Mouse (Mus musculus): ENCODE data around the gene 2010111I01Rik. TPM values are rescaled to one million over a fixed set of nuclear protein-coding genes. Genes with fewer than 3 reads are reported as not detected.

2010111I01Rik gene
- total RNA-seq, 2 experiments from 2014 or later: 121 to 143 TPM

DNA sequence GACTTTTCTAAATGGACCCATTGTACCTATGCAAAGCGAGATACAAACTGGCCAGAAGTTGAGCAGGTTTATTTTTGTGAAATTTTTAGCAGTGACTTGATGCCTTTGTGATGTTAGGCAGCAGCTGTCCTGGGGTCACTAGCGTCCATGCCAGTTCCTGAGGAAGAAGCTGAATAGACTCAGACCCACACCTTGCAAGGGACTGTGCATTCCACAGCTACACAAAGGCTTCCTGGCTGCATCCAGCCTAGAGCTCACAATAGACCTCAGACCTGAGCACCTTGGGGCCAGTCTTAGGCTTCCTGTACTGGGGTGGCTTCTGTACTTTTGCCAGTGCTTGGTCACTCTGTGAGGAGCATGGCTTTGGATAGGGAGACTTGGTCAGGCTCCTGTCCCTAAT lies 309.2 kb downstream of the 2010111I01Rik start:
- intact Hi-C loops (cut with DNase I): loop anchor here (2.0 kb wide), 1 partner anchor 33 kb away; no protein-coding TSS in a partner anchor
- no peak for DNase-seq

DNA sequence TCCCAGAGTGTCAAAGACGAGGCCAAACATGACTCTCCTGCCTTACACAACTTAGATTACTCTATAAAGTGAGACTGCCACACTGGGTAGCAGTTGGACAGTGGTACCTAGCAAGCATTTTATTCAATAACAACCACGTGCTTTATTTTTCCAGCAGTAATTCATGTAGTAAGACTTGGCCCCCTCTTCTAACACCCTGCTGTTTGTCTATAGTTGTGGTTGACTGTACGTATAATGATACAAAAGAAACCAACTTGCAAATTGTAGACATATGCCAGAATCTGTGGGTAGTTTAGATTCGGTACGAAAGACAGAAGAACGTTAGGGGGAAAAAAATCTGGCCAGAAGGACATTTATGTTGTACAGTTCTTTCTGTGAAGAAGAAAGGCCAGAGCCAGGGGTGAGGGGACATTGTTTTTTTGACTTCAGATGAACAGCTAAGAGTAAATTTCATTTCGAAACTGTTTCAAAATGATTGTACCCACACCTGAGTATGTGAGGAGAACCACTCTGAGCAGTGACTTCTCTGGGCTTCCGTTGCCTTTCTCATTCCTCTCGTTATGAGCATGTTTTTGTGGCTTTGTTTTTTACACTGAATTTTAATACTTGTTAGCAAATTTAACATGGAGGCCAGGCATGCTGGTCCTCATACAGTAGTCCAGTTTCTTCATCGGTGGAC lies 309.9 kb downstream of the 2010111I01Rik start:
- no peak for DNase-seq
- intact Hi-C loops (cut with DNase I): no loop called here

DNA sequence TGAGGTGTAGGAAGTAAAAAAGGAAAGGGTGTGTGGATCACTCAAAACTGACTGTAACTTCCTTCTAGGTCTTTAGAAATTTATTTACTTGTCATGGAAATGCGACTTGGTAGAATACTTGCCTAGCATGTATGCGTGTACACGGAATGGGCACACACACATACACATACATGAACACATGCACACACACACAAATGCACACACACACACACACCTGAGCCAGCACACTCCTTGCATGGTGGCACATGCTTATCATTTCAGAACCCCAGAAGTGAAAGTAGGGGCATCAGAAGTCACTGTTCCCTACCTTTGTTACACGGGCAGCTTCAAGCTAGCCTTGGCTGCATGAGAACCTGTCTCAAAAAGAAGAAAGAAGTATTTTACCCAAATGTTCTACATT lies 311.7 kb downstream of the 2010111I01Rik start:
- intact Hi-C loops (cut with DNase I): loop anchor here (2.0 kb wide), 1 partner anchor 16 kb away; no protein-coding TSS in a partner anchor
- no peak for DNase-seq

DNA sequence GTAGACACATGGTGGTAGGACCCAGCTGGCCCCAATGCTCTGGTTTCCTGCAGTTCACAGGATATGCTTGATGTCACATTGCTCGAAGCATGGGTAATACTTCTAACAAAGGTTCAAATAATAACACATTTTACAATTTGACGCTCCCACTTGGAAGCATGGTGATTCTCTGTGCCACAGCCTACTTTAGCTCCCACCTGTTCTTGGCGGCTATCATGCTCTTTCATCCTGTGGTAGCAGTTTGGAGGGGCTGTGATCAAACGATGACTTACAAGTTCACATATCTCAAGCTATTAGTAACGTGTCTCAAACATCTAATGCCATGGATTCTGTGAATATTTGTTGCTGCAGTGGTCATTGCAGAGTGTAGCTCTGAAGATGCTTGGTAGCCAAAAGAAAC lies 312.6 kb downstream of the 2010111I01Rik start:
- no peak for DNase-seq
- intact Hi-C loops (cut with DNase I): loop anchor here (2.0 kb wide), 1 partner anchor 17 kb away; no protein-coding TSS in a partner anchor

DNA sequence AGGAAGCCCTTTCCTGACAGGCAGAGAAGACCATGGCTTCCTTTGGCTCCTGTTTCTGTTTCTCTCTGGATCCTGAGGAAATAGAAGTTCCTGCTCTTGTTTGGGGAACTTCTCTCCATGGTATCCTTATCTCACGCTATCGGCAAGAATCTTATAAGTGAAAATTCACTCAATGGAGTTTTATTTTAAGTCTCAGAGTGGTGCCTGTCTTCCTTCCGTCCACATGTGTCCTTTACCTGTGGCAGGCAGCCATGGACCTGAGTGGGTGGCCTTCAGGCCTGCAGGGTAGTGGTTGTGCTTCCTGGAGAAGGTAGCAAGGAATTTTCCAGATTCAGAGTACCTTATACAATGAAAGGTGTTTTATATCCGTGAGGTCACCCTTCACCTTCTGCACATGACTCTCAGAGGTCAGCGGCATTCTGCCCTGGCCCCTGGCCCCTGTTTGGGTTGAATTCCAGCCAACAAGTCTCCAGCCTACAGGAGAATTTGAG lies 313.5 kb downstream of the 2010111I01Rik start:
- intact Hi-C loops (cut with DNase I): no loop called here
- DNase-seq: peak; percentile 55 to 56

DNA sequence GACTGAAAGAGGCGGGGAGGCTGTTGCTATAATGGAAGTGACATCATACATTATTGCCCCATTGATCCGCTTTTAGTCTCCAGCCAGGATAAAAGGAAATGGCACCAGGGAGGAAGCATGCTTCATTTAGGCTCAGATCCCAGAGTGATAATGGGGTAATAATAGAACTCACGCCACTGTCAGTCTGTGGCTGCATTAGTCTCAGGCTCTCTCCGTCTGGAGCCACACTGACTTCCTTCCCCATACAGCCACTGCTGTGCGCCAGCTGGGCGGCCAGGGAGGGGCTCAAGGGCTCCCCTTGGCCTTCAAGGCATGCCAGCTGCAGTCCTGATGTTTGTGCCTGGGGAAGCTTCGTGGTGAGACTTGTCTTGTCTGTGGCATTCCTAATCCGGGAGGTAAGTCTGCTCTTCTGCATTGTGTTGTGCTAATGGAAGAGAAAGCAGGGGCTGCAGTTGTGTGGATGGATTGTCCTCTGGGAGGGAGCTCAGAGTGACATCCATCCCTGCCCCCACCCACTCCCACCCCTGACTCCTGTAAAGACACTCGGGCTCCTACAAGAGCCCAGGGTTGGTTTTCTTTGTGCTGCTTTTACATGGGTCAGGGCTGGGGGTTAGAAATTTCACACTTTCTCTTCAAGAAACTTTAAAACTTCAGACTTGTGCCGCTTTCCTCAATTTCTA lies 314.2 kb downstream of the 2010111I01Rik start:
- DNase-seq: peak; percentile 68 to 75
- intact Hi-C loops (cut with DNase I): no loop called here

DNA sequence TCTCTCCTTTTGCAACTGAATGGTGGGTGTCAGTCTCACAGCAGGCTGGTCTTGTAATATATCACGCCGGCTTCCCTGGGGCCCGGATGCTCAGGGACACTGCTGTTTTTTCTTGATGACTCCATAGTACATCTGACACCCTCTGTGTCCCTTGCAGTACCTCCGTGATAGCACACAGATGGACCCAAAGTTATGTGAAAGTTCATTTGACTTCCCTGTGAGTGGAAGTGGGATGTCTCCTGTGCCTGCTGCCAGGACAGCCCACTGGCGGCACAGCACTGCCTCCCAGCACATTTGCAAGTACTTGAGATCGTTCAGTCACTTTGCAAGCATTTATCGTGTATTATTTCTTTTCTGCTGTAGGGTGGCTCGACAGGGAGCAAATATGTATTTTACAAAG lies 315.1 kb downstream of the 2010111I01Rik start:
- no peak for DNase-seq
- intact Hi-C loops (cut with DNase I): no loop called here

DNA sequence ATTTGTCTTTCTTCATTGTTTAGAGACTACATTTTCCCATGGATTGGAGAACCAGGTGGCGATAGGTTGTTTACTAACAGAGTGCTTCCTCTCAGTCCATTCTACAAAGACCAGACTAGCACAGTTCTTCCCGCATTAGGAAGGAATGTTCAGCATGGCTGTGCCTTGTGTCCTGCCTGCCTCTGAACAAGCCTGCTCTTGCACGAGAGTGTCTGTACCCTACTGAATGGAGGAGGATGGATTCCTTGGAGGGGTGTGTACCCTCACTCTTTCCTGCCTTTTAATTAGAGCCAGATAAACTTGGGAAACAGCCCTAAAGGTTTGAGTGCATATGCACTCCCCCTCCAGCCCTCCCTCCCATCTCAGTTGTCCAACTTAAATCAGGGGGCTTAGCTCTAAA lies 315.7 kb downstream of the 2010111I01Rik start:
- intact Hi-C loops (cut with DNase I): no loop called here
- no peak for DNase-seq

DNA sequence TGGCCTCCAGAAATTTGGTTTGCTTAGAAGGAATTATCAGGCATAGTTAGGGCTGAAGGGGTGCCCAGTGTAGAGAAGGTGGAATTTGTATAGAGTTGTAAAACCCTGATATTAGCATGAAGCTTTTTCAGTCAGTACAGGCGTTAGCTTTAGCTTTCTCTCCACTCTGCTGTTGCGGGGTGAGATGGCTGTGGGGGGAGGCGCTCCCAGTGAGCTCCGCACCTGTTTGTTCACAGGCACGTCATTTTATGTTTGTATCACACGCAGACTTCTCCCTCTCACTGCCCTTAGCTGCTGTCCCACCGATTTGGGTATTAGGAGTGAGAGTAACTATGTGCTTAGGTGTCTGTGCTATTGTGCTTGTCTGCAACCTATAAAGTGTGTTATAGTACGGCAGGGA lies 316.5 kb downstream of the 2010111I01Rik start:
- intact Hi-C loops (cut with DNase I): no loop called here
- DNase-seq: no peak

DNA sequence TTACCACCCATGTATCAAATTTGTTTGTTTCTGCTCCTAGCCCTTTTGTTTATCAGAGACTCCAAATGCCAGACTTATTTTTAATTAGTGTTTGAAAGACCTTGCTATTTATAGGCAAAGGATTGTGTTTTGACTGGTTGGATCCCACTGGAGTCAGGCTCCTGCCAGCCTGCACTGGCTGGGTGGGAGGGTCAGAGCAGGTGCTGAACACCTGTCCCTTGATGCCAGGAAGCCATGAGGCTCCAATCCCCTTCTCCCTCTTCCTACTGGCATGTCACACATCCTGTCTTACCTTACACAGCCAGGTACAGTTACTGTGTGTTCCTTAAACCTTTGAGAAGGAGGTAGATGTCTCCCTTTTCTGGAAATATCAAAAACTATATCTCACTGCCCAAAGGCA lies 318.5 kb downstream of the 2010111I01Rik start:
- intact Hi-C loops (cut with DNase I): no loop called here
- DNase-seq: no peak

DNA sequence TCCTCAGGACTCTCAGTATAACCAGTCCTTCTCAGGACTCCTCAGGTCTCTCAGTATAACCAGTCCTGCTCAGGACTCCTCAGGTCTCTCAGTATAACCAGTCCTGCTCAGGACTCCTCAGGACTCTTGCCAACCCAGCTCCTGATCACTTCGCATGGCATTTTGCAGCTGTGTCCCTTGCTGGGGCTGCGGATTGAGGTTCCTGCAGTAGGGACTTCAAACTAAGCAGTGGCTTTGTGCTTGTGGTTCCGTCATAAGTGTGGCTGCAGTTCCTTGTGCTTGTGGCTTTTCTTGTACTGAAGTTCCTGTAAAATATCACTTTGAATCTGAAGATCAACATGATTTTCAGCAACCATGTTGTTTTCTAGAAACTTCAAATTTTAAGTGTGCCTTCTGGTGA lies 320.1 kb downstream of the 2010111I01Rik start:
- intact Hi-C loops (cut with DNase I): no loop called here
- DNase-seq: no peak

DNA sequence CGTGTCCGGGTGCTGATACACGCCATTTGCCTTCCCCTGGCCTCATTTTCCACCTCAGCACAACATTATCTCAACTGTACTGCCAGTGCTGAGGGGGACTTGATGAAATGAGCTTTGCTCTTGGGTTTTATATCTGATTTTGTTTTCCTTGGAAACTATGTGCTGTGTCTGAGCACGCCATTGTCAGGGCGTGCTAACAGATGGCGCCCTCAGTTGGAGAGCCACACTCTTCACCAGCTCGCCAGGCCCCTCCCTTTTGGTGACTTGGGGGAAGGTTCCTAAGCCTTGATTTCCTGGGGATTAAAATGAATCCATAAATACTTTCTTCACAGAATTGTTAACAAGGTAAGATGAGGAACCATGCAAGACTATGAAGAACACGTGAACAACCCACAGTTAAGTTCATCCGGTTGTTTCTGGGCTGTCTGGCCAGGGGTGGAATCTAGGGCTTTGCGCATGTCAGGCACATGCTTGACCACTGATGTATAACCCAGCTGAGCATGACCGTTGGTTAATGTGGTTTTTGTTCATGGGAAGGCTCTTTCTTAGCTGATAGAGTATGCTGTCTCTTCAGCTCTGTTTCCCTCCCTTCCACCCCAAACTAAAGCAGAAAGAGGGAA lies 321.9 kb downstream of the 2010111I01Rik start:
- DNase-seq: no peak
- intact Hi-C loops (cut with DNase I): no loop called here

DNA sequence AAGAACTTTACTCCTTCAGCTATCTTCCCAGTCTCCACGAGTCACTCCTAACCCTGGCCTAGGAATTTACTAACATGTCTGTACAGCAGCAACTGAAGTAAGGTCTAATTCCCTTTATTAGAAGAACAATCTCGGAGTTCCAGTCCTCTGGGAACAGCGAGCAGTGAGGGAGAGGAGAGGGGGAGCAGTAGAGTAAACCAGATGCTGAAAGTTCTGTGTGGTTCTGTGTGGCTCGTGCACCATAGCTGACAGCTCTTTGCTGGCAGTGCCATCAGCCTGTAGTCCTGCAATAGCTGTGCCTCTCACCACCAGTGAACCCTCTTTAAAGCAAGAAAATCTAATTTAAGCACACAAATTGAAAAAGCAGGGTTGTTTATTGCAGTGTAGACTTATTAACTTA lies 324.5 kb downstream of the 2010111I01Rik start:
- no peak for DNase-seq
- intact Hi-C loops (cut with DNase I): no loop called here

DNA sequence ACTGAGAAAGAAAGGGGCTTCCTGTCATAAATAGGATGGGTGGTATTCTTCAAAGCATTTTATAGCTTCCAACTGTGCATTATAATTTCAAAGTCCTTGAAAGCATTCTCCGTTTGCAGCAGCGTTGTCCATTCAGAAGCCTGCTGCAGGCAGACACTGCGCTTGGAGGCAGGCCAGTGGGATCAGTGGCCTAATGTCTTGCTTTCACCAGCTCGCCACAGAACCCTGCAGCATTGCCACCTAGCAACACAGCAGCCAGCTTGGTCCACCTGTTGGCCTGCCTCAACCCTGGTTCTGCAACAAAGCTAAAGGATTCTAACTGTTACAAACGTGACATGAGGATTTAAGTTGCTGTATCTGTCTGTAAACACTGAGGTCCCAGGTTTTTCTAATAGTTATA lies 325.0 kb downstream of the 2010111I01Rik start:
- no peak for DNase-seq
- intact Hi-C loops (cut with DNase I): no loop called here

DNA sequence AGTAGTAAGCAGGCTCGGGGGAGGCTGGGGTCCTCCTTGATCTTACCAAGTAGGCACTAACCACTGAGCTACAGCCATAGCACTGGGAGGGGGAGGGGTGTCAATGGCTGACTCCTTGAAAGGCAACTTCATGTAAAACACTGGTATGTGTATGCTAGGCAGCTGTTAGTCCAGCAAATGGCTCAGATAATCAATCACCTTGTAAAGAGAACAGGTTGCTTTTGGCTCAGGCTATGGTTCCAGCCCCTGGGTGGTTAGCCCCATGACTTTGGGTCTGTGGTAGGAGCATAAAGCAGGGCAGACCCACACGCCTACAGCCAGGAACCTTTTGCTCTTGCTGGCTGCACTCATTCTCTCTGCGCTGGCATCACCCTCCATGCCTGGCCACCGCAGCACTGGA lies 325.4 kb downstream of the 2010111I01Rik start:
- no peak for DNase-seq
- intact Hi-C loops (cut with DNase I): no loop called here

DNA sequence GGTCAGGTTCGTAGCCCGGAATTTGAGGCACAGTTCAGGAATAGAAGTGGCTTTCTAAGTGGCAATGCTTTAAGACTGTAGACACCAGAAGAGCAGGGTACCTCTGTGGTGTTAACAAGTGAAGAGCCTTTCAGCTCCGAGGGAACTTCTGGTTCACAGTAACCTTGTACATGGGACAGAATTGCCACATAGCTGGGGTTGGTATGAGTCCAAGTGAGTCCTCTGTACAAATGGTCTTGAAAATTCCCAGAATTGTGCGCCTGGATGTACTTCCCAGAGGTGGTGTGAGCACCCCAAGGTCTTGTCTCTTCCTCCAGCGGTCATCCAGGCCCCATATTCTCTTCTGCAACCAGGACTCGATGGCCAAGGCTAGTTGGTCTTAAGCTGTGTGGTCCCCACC lies 326.3 kb downstream of the 2010111I01Rik start:
- DNase-seq: no peak
- intact Hi-C loops (cut with DNase I): no loop called here

DNA sequence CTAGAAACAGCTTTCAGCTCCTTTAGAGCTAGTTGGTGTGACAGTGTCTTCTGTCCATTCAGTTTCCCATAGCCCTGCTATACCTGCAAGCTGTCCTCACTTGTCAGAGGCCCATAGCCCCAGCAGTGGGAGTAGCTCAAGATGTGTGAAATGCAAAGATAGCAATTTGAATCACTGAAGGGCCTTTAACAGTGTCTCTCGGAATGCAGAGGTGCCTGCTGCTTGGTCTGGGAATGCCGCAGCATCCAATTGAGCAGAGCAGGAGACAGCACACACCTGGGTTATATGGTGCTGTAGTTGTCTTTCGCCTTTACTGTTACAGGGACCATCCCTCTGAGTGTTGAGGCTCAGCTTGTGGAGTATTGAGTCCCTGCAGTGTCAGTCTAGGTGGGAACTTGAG lies 329.0 kb downstream of the 2010111I01Rik start:
- intact Hi-C loops (cut with DNase I): loop anchor here (2.0 kb wide), 1 partner anchor 29 kb away; no protein-coding TSS in a partner anchor
- DNase-seq: no peak

DNA sequence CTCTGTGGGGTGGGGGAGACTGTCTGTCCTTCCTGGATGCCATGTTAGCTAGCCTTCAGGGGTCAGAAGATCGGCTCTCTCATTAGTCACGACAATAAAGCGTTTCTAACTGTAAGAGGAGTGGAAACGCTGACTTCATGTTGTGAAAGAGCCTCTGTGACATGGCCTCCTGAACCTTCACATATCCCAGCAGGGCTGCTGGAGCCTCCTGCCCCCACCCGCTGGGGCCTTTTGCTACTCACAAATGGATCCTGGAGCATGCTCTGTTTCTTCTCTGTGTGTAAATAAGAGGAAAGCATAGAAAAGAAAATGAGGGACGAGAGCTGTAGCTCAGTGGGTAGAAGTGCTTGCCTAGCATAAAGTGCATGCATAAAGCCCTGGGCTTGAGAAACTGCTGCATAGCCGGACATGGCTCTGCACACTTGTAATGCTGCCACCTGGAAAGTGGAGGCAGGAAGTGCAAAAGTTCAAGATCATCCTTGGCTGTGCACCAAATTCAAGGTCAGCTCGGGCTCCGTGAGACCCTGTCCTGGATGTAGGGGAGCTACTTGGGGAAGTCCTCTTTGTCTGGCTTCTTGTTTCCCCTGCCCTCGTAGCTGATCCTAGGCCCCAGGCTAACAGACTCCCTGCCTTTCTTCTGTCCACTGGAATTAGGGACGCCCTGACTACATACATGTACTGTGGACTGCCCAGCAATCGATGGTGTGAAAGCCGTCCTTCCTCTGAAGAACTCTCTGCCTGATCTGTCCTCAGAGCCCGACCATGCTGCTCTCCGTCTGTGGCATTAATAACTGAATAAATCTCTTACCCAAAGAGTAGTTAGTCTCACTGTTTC lies 329.9 kb downstream of the 2010111I01Rik start:
- intact Hi-C loops (cut with DNase I): loop anchor here (2.0 kb wide), 1 partner anchor 28 kb away; no protein-coding TSS in a partner anchor
- peak; percentile 70 for DNase-seq

DNA sequence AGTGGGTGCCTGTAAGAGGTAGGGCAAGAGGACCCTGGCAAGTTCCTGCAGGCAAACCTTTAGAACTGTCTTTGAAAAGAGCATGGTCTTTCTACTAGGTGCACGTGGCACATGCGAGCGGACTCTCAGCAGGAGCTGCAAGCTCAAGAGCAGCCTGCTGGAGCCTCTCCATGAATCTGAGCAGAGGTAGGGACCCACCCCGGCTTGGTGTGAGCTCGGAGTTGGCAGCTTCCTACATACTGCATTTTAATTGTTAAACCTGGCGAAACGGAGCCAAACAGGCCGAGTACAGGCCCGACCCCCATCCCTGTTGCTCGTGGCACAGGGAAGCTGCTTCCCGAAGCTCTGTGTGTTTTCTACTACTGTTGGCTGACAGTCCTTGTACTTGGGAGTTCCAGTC lies 331.6 kb downstream of the 2010111I01Rik start:
- DNase-seq: no peak
- intact Hi-C loops (cut with DNase I): no loop called here

DNA sequence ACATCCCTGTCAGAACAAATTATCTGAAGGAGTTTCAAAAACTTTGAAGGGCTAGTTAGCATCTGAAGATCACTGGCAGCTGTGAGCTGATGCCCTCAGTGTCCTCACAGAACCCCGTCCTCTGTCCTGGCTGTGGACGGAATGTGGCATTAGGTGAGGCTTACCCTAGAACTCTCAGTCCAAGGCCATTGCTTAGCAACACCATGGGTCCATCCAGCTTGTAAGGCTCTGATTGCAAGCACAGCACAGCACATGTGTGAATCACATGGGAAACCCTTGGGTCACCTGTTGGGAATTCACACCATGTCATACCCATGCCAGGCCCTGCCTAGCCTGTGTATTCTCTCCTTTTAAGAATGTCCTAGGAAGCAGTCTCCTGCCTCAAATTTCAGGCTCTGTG lies 332.3 kb downstream of the 2010111I01Rik start:
- DNase-seq: no peak
- intact Hi-C loops (cut with DNase I): no loop called here

DNA sequence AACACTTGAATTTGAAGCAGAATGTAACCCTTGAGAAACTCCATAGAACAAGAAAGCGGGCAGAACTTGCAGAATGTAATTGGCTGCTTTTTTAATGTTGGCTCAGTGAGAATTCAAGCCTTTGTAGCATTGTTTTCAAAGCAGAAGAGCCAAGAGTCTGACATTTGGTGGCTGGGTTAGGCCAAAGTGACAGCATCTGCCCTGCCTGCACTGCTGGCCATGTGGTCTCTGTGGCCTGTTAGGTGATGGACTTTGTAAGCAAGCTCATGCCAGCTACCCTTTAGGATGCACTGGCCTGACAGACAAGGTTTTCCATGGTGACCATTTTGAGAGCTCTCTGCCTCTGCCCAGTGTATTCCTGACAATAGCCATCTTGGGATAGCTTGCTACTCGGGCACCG lies 333.2 kb downstream of the 2010111I01Rik start:
- DNase-seq: no peak
- intact Hi-C loops (cut with DNase I): no loop called here
